Mouse (Mus musculus) erythroblast, embryonic 14.5 days (primary cell): Measurements from ENCODE around the gene Iqgap1. TPM values are rescaled to one million over a fixed set of nuclear protein-coding genes. Genes with fewer than 3 reads are reported as not detected.

Experiments used
- H3K27me3 ChIP-seq: 2 replicates; pipeline ENCODE4 v1.6.1; 2012; ENCODE audit warnings: inconsistent platforms; ENCODE audit not compliant: control insufficient read depth
- H3K36me3 ChIP-seq: 2 replicates; pipeline ENCODE4 v1.6.1; 2012; ENCODE audit warnings: mild to moderate bottlenecking, inconsistent platforms; ENCODE audit not compliant: control insufficient read depth
- H3K4me1 ChIP-seq: 2 replicates; pipeline ENCODE4 v1.6.1; 2012; ENCODE audit warnings: inconsistent platforms; ENCODE audit not compliant: control insufficient read depth
- H3K4me3 ChIP-seq: replicated peaks from 2 replicates; pipeline ENCODE3; 2012; ENCODE audit warnings: moderate library complexity, mild to moderate bottlenecking, inconsistent platforms
- H3K9me3 ChIP-seq: 2 replicates; pipeline ENCODE4 v1.6.1; 2012; ENCODE audit warnings: low read length, inconsistent platforms, mixed read lengths; ENCODE audit not compliant: control insufficient read depth
- GATA1 ChIP-seq: IDR thresholded peaks from 2 replicates; pipeline ENCODE4 v1.6.1; 2012; ENCODE audit warnings: low read length, inconsistent platforms, mixed read lengths
- TAL1 ChIP-seq: IDR thresholded peaks from 3 replicates; pipeline ENCODE4 v1.6.1; 2012; ENCODE audit warnings: low read length, inconsistent platforms, mixed read lengths
- polyA plus RNA-seq: library from polyadenylated mRNA; stranded (reverse); fragments of >175 nt; gene quantifications from 2 replicates; pipeline ENCODE4 v1.2.3, GENCODE M21; 2012

The Iqgap1 gene
- polyA plus RNA-seq, 1 experiment = 0.11 TPM

- no peak for TF ChIP-seq GATA1
- TF ChIP-seq TAL1 = no peak
- Histone ChIP-seq H3K9me3 (no peaks in the 10 kb centered on the region), H3K4me3 (no peak overlapping the region), H3K4me1 (no peaks in the 10 kb centered on the region), H3K36me3 (no peaks in the 10 kb centered on the region), H3K27me3 (no peaks in the 10 kb centered on the region)
Observed at GRCm38 (mm10) chr7:80846280-80846678, 20.5 kb upstream of the Iqgap1 start.

DNA sequence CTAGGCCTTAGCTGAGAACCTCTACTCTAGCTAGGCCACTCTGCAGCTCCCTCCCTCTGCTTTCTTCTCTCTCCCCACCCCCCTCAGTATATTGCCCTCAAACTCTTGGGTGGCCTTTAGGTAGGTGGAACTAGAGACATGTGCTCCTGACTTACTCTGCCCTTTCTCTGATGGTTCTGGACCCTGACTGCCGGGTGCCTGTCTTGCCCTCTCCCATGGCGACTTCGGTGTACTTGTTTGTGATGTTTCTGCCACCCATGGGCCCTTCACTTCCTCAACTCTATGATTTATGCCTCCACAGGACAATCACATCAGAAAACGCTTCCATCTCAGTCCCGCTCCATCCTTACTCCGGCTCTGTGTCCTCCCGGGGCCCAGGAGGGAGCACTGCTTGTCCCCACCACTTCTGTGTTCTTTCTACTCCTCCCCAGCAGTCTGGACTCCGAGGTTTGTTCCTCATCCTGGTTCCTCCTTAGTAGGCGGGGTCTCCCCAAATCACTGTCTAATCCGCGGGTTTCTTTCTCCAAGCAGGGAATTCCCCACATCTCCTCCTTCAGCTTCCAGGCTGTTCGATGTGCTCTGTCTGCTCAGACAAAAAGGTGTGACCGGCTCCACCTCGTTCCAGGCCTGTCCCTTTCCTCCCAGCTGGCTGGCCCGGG, 20.0 kb upstream of the Iqgap1 start:
- Histone ChIP-seq H3K9me3 (no peaks in the 10 kb centered on the region), H3K36me3 (no peaks in the 10 kb centered on the region), H3K4me1 (no peaks in the 10 kb centered on the region), H3K4me3 (no peak overlapping the region), H3K27me3 (no peaks in the 10 kb centered on the region)
- TF ChIP-seq TAL1 (no peak), GATA1 (no peak)

- Histone ChIP-seq H3K4me3 (no peak overlapping the region), H3K9me3 (no peaks in the 10 kb centered on the region), H3K4me1 (no peaks in the 10 kb centered on the region), H3K36me3 (no peaks in the 10 kb centered on the region), H3K27me3 (no peaks in the 10 kb centered on the region)
- TF ChIP-seq TAL1 = no peak
- TF ChIP-seq GATA1 = no peak
Observed at GRCm38 (mm10) chr7:80844691-80845090, 18.9 kb upstream of the Iqgap1 start.

DNA sequence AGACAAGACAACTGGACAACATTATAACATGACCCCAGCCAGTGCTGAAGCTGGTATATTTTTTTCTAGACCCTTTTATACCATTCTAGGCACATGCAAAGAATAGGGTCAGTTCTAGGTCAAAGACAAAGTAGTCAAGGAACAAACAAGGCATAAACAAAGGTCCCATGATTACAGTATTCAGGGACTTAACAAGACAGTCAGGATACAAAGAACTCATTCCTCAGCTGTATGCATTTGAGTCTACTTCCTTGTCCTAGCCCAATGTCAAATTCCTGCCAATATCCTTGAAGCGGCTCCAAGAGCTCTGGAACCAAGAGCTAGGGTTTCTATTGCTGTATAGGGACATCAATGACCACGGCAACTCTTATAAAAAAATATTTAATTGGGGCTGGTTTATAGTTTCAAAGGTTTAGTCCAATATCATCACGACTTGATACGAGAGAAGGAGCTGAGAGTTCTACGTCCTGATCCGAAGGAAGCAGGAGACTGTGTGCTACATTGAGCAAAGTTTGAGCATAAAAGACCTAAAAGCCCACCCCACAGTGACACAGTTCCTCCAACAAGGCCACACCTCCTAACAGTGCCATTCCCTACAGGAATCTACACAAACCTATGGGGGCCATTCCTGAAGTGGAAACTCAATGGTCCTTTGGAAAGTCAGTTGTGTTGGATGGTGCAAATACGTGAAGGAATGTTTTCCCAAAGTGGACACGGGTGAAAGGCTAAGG, 18.3 kb upstream of the Iqgap1 start:
- Histone ChIP-seq H3K4me3 (no peak overlapping the region), H3K27me3 (no peaks in the 10 kb centered on the region), H3K36me3 (no peaks in the 10 kb centered on the region), H3K9me3 (no peaks in the 10 kb centered on the region), H3K4me1 (no peaks in the 10 kb centered on the region)
- TF ChIP-seq GATA1 (no peak), TAL1 (no peak)

DNA sequence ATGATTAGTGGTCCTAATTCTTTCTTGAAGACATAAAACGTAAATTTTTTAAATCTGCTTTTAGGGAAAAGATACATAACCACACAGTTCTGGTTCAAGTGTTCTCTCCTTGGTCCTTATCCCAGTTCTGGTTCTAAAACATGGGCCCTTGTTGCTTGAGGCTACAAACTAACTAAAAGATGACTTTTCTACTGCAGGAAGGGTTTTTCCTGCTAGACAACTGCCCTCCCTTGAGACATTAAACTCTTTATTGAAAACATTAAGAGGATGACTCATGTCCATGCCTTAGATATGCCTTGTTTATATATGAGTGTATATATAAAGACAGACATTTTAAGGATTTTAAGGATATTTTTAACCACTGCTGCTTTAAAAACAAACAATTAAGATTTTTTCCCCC, 17.4 kb upstream of the Iqgap1 start:
- TF ChIP-seq GATA1 = no peak
- no peak for TF ChIP-seq TAL1
- H3K9me3 ChIP-seq = no peaks in the 10 kb centered on the region
- no peaks in the 10 kb centered on the region for H3K4me1 ChIP-seq
- H3K27me3 ChIP-seq = no peaks in the 10 kb centered on the region
- H3K36me3 ChIP-seq = no peaks in the 10 kb centered on the region
- no peak overlapping the region for H3K4me3 ChIP-seq

- H3K36me3 ChIP-seq = no peaks in the 10 kb centered on the region
- no peaks in the 10 kb centered on the region for H3K9me3 ChIP-seq
- no peak overlapping the region for H3K4me3 ChIP-seq
- H3K27me3 ChIP-seq = no peaks in the 10 kb centered on the region
- TF ChIP-seq GATA1 = no peak
- H3K4me1 ChIP-seq = no peaks in the 10 kb centered on the region
Observed at GRCm38 (mm10) chr7:80842132-80842531, 16.4 kb upstream of the Iqgap1 start.

DNA sequence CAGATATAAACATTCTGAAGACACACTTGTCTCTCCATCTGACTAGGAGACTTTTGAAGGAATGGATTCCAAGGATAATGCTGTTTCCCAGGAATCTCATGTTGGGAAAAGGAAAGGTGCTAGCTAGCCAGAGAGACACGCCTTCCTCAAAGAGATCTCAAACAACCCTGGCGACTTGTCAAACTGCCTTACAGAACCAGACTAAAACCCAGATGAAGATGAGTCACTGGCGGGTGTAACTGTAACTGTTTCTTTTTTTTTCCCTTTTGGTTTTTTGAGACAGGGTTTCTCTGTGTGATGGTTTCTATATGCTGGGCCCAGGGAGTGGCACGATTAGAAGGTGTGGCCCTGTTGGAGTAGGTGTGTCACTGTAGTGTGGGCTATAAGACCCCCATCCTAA, 15.2 kb upstream of the Iqgap1 start:
- H3K4me3 ChIP-seq = no peak overlapping the region
- H3K27me3 ChIP-seq = no peaks in the 10 kb centered on the region
- H3K9me3 ChIP-seq = no peaks in the 10 kb centered on the region
- H3K4me1 ChIP-seq = no peaks in the 10 kb centered on the region
- TF ChIP-seq TAL1 = no peak
- TF ChIP-seq GATA1 = no peak
- no peaks in the 10 kb centered on the region for H3K36me3 ChIP-seq

DNA sequence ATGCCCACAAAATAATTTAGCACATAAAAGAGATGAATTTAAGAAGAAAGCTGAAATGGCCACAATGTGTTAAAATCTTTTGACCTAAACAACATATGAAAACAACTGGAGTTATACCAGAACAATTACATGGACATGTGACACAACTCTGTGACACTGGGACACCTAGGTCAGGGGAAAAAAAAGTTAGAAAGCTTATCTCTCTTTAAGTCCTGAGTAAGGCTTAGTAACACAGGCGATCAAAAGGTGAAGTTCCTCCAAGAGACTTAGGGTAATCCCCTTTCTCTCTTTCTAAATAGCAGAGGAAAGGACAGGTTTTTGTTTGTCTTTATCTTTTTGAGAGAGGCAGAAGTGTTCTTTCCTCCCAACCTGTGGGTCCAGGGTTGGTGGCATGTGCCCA, 14.5 kb upstream of the Iqgap1 start:
- H3K4me3 ChIP-seq = no peak overlapping the region
- H3K36me3 ChIP-seq = no peaks in the 10 kb centered on the region
- no peaks in the 10 kb centered on the region for H3K27me3 ChIP-seq
- no peaks in the 10 kb centered on the region for H3K9me3 ChIP-seq
- TF ChIP-seq TAL1 = no peak
- TF ChIP-seq GATA1 = no peak
- H3K4me1 ChIP-seq = no peaks in the 10 kb centered on the region

DNA sequence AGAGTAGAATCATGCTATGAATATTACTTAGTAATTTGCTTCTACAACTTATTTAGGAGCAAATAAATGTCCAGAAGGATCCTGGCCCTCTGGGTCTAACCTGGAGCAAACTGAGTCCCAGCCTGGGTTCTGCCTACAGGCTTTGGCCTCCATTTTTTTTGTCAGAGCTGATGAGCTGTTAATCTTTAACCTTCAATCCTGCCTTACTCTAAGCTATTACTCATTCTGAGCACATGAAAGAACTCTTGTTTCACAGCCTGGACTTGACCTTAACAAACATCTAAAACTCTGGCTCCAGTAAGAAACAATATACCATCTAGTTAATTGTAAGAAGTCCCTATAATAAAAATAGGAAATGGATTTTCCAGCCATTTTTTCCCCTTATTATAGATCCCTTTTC, 14.0 kb upstream of the Iqgap1 start:
- Histone ChIP-seq H3K36me3 (no peaks in the 10 kb centered on the region), H3K9me3 (no peaks in the 10 kb centered on the region), H3K27me3 (no peaks in the 10 kb centered on the region), H3K4me1 (no peaks in the 10 kb centered on the region), H3K4me3 (no peak overlapping the region)
- TF ChIP-seq TAL1 (no peak), GATA1 (no peak)

DNA sequence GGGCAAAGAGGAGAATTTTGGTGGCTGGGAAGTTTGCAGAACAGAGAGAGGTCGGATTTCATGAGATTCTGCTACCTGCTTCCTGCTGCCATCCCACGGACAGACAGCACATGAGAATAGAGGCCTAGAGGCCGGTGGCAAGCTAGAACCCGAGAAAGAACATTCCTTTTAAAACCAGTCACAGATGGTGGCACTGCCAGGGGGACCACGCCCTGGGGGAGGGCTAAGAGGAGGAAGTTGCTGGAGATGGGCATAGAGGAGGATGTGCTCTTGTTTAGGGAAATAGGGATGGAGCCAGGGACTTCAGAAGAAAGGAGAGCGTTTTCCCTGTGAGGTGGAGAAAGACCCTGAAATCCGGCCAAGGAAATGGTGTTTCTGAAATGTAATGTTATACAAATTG, 12.5 kb upstream of the Iqgap1 start:
- no peaks in the 10 kb centered on the region for H3K36me3 ChIP-seq
- H3K4me3 ChIP-seq = no peak overlapping the region
- peaks cover 2% of the 10 kb centered on the region; the same call in 1 of the 2 replicates for H3K4me1 ChIP-seq
- H3K27me3 ChIP-seq = no peaks in the 10 kb centered on the region
- no peak for TF ChIP-seq TAL1
- no peak for TF ChIP-seq GATA1
- H3K9me3 ChIP-seq = no peaks in the 10 kb centered on the region
